Mouse (Mus musculus): Measurements from ENCODE around the gene Abcc5.
"Not testable (repeated sequence)": the region's sequence is repeated elsewhere in the genome, so short reads cannot be mapped to it uniquely, and the experiment has no call there.

Abcc5 gene

GRCm38 (mm10) chr16:20425855-20426598, at the start of gene Abcc5:
Gene Abcc5, minus strand, starts transcription at chr16:20426394.
- peak; percentile 90 for DNase-seq (ENCODE audit: low spot score)

GRCm38 (mm10) chr16:20475335-20475734, 49.1 kb upstream of the Abcc5 start:
- no peak for DNase-seq (ENCODE audit: low spot score)

DNA sequence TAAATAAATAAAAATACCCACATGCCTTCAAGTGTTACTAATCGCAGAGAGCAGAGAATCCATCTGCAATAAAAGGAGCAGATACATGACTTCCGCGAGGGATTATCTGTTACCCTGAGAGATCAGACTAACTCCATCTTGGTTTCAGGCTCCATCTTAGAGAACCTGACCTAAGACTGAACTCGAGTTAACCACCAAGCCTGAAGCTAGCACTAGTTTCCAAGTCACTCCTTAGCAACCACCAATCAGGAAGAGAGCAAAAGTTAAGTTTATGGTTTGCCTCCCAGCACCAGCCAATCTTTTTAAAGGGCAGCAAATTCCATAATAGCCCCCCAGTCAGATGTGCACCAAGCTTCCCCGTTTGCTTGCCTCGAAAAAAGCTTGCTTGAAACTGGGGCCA, 48.6 kb upstream of the Abcc5 start:
- no peak for DNase-seq (ENCODE audit: low spot score)

DNA sequence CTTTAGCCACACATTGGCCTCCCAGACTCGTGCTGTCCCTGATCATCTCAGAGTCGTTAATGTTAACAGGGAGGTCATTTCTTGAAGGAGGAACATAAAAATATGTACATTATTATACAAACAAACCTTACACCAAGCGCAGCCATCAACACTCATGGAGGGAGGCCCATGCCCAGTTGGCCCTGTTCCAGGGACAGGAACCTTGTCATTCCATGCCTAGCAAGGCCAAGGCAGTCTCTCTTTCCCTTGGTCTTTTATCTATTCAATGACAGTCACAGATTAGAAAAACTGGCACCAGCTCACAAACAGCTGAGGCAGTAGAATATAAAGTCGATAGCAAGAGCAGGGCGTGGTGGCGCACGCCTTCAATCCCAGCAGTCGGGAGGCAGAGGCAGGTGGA, 48.0 kb upstream of the Abcc5 start:
- DNase-seq (ENCODE audit: low spot score): no peak

- no peak for DNase-seq (ENCODE audit: low spot score)
These were observed 47.6 kb upstream of the Abcc5 start for GRCm38 (mm10) chr16:20473748-20474147.

DNA sequence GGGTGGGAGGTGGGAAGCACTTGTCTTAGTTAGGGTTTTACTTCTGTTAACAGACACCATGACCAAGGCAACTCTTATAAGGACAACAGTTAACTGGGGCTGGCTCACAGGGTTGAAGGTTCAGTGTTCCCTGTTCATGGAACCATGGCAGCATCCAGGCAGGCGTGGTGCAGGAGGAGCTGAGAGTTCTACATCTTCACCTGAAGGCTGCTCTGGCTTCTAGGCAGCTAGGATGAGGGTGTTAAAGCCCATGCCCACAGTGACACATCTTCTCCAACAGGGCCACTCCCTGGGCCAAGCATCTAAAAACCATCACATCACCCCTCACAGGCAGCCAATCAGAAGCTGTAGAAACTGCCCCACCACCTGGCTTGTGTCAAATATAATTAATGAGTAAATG, 45.5 kb upstream of the Abcc5 start:
- no peak for DNase-seq (ENCODE audit: low spot score)

DNA sequence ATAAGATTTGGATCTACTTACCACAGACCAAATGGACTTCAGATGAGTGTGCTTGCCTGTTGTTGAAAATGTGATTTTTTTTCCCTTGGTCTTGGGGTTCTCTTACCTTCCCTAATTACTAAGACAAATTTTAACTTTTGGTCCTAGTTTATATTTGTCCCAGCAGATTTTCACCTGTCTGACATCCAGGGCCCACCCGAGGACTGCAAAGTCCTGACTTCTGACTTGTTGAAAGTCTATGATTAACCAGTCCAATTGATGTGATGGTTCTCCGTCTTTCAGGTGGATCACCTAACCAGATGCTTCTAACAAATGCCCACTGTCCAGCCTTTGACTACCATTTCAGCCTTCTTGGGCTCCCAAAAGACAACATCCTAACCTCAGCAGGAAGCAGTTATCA, 44.8 kb upstream of the Abcc5 start:
- DNase-seq (ENCODE audit: low spot score): no peak

GRCm38 (mm10) chr16:20464725-20465124, 38.5 kb upstream of the Abcc5 start:
- DNase-seq (ENCODE audit: low spot score): no peak

DNA sequence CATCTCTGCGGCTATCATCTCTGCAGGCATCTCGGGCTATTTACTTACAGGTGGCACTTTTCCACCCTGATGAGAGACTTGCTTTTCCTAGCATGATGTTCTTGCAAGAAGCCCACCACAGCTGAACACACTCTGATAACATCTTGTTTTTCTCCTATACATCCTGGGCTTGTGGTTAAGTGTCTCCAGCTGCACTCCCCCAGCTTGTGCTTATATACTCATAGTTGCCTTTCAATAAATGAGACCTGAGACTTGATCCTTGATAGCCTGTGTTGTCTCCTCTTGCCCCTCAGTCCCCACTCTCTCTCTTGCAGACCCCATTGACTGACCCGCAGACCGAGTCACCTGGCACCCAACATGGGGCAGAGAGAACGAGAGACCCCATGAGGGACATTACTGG, 32.5 kb upstream of the Abcc5 start:
- not testable (repeated sequence) for DNase-seq (ENCODE audit: low spot score)

DNA sequence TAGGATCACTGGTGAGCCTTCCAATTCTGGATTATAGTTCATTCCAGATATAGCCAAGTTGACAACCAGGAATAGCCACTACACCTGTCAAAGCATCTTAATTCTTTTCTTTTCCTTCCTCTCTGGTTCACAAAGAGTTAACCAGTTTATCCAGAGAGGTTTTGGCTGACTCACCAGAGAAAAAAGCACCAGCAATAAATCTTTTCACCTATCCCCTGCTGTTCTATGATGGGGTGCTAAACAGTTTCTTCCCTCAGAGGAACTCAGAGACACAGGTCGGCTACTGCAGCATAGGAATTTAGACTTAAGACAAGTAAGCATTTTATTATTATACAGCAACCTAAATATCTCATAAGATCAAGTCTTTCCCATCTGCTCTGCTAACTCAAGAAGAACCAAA, 29.9 kb upstream of the Abcc5 start:
- no peak for DNase-seq (ENCODE audit: low spot score)

DNA sequence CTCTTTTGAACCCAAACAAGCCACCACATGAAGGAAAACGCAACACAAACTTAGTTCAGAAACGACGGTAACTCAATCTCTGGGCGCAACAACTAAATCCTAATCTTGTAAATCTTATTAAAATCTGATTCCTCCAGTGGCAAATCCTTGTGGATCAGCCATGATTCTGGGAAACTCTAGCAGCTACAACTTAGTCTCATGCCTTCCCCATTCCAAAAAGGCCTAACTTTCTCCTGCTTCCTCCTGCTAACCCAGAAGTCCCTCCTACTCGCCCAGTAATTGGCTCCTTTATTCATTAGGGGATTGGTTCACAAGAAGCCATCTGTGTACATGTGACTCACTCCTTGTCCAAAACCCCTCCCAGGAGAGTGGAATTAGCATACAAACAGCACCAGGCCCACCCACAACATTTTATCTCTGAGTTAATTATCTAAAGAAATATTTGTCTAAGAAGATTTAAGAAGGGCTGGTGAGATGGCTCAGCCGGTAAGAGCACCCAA, 28.0 kb upstream of the Abcc5 start:
- no peak for DNase-seq (ENCODE audit: low spot score)

- DNase-seq (ENCODE audit: low spot score): no peak
These were observed 25.6 kb upstream of the Abcc5 start for GRCm38 (mm10) chr16:20451774-20452173.

DNA sequence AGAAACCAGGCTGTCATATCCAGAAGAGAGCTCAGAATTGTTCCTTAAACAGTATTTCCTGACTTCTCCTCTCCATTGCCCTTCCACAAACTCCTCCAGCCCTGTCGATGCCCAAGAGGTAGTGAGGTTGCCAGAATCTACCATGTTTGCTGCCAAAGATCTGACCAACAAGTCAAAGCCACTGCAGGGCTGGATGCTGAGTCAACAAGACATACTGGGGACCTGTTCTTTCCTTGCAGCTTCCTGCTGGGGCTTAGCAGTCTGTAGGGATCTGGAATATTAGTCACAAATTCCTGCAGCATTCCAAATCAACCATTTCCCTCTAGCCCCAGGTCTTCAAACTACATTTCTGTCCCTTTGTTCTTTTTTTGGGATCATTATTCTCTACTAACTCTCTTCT, 19.7 kb upstream of the Abcc5 start:
- DNase-seq (ENCODE audit: low spot score): no peak

GRCm38 (mm10) chr16:20444831-20445388, 18.7 kb upstream of the Abcc5 start:
- no peak for DNase-seq (ENCODE audit: low spot score)

DNA sequence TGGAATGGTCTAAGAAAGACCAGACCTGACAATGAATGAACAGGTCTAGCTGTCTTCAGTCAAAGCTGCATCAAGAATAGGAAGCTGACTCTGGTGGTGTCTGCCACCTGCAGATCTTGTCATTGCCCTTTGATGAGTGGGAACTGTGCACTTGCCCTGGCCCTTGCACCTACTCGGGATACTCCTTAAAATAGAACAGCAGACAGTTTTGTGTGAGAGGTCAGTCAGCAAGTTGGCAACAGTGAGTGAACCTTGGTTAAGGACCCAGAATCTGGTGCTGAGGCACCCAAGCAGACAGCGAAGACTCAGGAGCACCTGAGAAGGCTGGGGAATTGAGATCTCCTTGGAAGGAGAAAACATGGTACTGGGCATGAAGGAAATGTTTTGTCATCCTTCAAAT, 16.7 kb upstream of the Abcc5 start:
- no peak for DNase-seq (ENCODE audit: low spot score)

GRCm38 (mm10) chr16:20438673-20439415, 12.7 kb upstream of the Abcc5 start:
- DNase-seq (ENCODE audit: low spot score): no peak

- DNase-seq (ENCODE audit: low spot score): not testable (repeated sequence)
These were observed 11.9 kb upstream of the Abcc5 start for GRCm38 (mm10) chr16:20438046-20438445.

GRCm38 (mm10) chr16:20436281-20436680, 10.1 kb upstream of the Abcc5 start:
- DNase-seq (ENCODE audit: low spot score): no peak

GRCm38 (mm10) chr16:20429328-20429727, 3.1 kb upstream of the Abcc5 start:
- DNase-seq (ENCODE audit: low spot score): no peak

- DNase-seq (ENCODE audit: low spot score): no peak
These were observed 1.4 kb upstream of the Abcc5 start for GRCm38 (mm10) chr16:20427566-20427965.

DNA sequence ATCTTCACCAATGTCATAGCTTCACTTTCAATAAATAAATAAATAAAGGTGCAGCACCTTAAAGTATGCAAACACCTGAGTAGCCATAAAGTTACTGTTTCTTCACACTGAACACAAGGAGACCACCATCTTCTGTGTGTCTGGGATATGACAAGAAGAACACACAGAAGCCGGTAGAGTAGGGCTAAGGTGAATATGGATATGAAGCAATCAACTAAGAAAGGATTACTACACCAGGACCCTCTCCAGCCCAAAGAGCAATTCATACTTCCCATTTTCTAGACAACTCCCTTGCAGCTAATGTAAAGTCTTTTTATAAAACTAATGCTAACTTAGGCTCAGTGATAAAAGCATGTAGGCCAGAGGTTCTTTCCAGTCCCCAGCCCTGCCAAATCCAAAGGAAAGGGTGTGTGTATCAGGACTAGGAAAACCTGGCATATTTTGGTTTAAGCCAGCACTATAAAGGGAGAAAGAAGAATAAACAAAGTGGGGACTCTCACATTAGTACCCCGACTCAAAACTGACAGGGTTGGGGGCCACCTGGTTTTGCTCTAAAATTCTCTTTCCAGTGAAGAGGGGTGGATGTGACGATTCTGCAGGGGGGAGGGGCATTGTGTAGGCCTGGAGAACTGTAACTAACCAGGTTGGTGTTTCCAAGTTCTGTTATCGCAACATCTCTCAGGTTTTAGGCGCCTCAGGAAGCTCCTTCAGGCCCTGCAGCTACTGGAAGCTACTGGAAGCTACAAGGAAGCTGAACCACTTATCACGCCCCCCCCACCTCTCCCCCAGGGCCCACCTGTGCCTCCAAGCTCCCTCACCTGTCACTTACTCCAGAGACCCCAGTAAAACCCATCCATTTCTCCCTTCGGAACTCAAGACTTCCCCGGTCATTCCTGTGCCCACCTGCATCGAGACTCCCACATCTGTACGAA, 1.2 kb downstream of the Abcc5 start:
- peak; percentile 19 for DNase-seq (ENCODE audit: low spot score)

DNA sequence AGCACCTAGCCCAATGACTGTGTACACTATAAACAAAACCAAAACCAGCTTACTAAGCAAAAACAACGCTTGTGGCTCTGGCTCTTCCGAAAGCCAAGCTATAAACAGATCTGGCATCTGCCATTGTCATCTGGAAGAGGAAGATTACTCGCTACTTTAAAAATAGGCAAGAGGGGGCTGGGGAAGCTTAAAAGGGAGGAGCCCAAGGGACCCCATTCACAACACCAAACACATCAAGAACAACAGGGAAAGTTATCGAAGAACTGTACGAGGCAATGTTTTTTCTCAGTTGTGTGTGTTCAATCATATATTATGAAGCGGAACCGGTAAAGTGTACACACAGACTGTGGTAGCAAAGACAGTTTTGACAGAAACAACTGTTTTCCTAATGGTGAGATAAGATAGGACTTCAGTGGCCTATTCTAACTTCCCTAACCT, 1.9 kb downstream of the Abcc5 start:
- no peak for DNase-seq (ENCODE audit: low spot score)

Measured in urinary bladder, postnatal 25 days (tissue).